ENCODE assay signal across 14 mouse cellular contexts in genomic region chr3:130440689-130441088, GRCm38 (mm10).
A peak's percentile ranks its signal among the peaks of the same experiment; 100 is the strongest.
DNase-seq lines count a peak whose midpoint lies in the region.
"Had no signal": no experiment of that assay in that cellular context is flagged by ENCODE, and none has a peak within 500 bp of the region (broad histone marks: within the 10 kb centered on the region; RNA-seq: fewer than 3 reads in every experiment).

No protein-coding gene starts in this region.

- DNase-seq in adrenal gland, postnatal 10 days = peak; percentile 12
- no peak for DNase-seq in adrenal gland, adult 18-20 months (ENCODE audit: low spot score in 2 of 2)
- peak; percentile 19 for DNase-seq in kidney, adult 9 months
- DNase-seq in kidney, postnatal 14 days = no peak
- DNase-seq in NIH3T3 (ENCODE audit: low read depth) = peak; percentile 6
- peak; percentile 68 for DNase-seq in fibroblast of lung, adult 2 months (ENCODE audit: low read depth)
- DNase-seq in left cerebral cortex, postnatal 10 days (ENCODE audit: extremely low spot score in 1 of 2, low spot score in 2 of 2) = no peak
- no peak for DNase-seq in cerebellum, postnatal 36 days
- DNase-seq: cerebellum, postnatal 14 days; gastrocnemius, postnatal 36 days; layer of hippocampus, adult 9-11 months; liver; lung, adult 2 months; thymus, adult 2 months had no signal

- intact Hi-C loops in left cerebral cortex, postnatal 10 days (cut with DNase I) = no loop called here

Comparison
In these comparisons a context has a peak if more than half of its experiments do, and no peak if none do; other contexts are left out.
1. DNase-seq: peak in adrenal gland, postnatal 10 days (single experiment), kidney, adult 9 months (single experiment), NIH3T3 (single experiment) and fibroblast of lung, adult 2 months (single experiment); none in adrenal gland, adult 18-20 months (0 of 2), kidney, postnatal 14 days (single experiment), left cerebral cortex, postnatal 10 days (0 of 2) and cerebellum, postnatal 36 days (0 of 2).